Mouse (Mus musculus) liver, embryonic 13.5 days (tissue): Measurements from ENCODE around the gene Gstp1. TPM values are rescaled to one million over a fixed set of nuclear protein-coding genes. Genes with fewer than 3 reads are reported as not detected.

ENCODE experiments used
- ATAC-seq: fragments of 200-750 bp; cut with Nextera tagmentation; 2 replicates; pipeline ENCODE4 v1.8.0; 2017; ENCODE audit warnings: low read depth, mild to moderate bottlenecking, moderate number of reproducible peaks, moderate library complexity
- DNase-seq: peaks from one replicate; pipeline ENCODE4 v3.0.0; 2022
- H3K27ac ChIP-seq: fragments of 300-500 bp; sonication (generic); 2 replicates; pipeline ENCODE4 v1.5.1; 2015; ENCODE audit warnings: moderate library complexity, mild to moderate bottlenecking, inconsistent platforms
- H3K27me3 ChIP-seq: fragments of 300-500 bp; sonication (generic); 2 replicates; pipeline ENCODE4 v1.6.1; 2015; ENCODE audit warnings: mild to moderate bottlenecking, inconsistent platforms
- H3K36me3 ChIP-seq: fragments of 300-500 bp; sonication (generic); 2 replicates; pipeline ENCODE4 v1.6.1; 2015; ENCODE audit warnings: mild to moderate bottlenecking, inconsistent platforms
- H3K4me1 ChIP-seq: fragments of 300-500 bp; sonication (generic); replicated peaks from 2 replicates; pipeline ENCODE4 v1.6.1; 2015; ENCODE audit warnings: inconsistent platforms
- H3K4me2 ChIP-seq: fragments of 300-500 bp; sonication (generic); 2 replicates; pipeline ENCODE4 v1.6.1; 2015; ENCODE audit warnings: inconsistent platforms, mild to moderate bottlenecking, moderate library complexity
- H3K4me3 ChIP-seq: fragments of 300-500 bp; sonication (generic); replicated peaks from 2 replicates; pipeline ENCODE4 v1.5.1; 2015; ENCODE audit warnings: mild to moderate bottlenecking, inconsistent platforms
- H3K9ac ChIP-seq: fragments of 300-500 bp; sonication (generic); 2 replicates; pipeline ENCODE4 v1.6.1; 2015; ENCODE audit warnings: mild to moderate bottlenecking, inconsistent platforms
- H3K9me3 ChIP-seq: fragments of 300-500 bp; sonication (generic); replicated peaks from 2 replicates; pipeline ENCODE4 v1.6.1; 2016; ENCODE audit warnings: inconsistent platforms
- WGBS: fragments of 180-500 bp; shearing (Covaris S2); methylation state at CpG from one replicate; pipeline ENCODE4 v1.1.7; 2015; ENCODE audit not compliant: insufficient replicate concordance; 5-methylcytosine and 5-hydroxymethylcytosine counted together
- polyA plus RNA-seq: library from polyadenylated mRNA; unstranded; fragments of >200 nt; fragmentation: Nextera tagmentation; extraction: Ambion mirVana; gene quantifications from 2 replicates; pipeline ENCODE4 v1.2.1, GENCODE M21; 2015

The Gstp1 gene
- polyA plus RNA-seq, 1 experiment from 2014 or later = 652 TPM

- WGBS = 83% methylated on average over 14 of the region's 14 CpGs
- H3K27me3 ChIP-seq = 0 out of 2 replicates have a peak, but pooled peaks cover 4% of the 10 kb centered on the region
- H3K4me3 ChIP-seq = no peak overlapping the region
- DNase-seq (no peak), ATAC-seq (no peak)
- H3K36me3 ChIP-seq = peaks cover 4% of the 10 kb centered on the region; the same call in 1 of the 2 replicates
- no peaks in the 10 kb centered on the region for H3K9me3 ChIP-seq
- peaks cover 36% of the 10 kb centered on the region for H3K4me1 ChIP-seq
- H3K9ac ChIP-seq = no peak overlapping the region
- H3K4me2 ChIP-seq = no peak overlapping the region
- H3K27ac ChIP-seq = no peak overlapping the region
Measured at GRCm38 (mm10) chr19:3988066-3988465, 49.7 kb downstream of the Gstp1 start.

GRCm38 (mm10) chr19:3986334-3986733, 51.5 kb downstream of the Gstp1 start, which contains the start of gene Acy3:
Gene Acy3 (plus strand): TSS chr19:3986570.
- Histone ChIP-seq H3K9ac (peak within 1 kb of the TSS; percentile 39), H3K27ac (peak within 1 kb of the TSS; percentile 68), H3K4me1 (peaks cover 28% of the 10 kb centered on the region), H3K4me2 (peak within 1 kb of the TSS; percentile 43), H3K27me3 (no peaks in the 10 kb centered on the region), H3K9me3 (no peaks in the 10 kb centered on the region), H3K4me3 (peak within 1 kb of the TSS; percentile 2; the same call in 1 of the 2 replicates), H3K36me3 (peaks cover 4% of the 10 kb centered on the region; the same call in 1 of the 2 replicates)
- DNase-seq (peak; percentile 48), ATAC-seq (peak; percentile 72)
- 13% methylated on average over 8 of the region's 8 CpGs for WGBS

Other genes with a start within 250 kb of the Gstp1 start
- gene Chka, start 186.2 kb downstream of the Gstp1 start, polyA plus RNA-seq = 15.8 and 18.6 TPM in 2 replicates
- 18.0 and 18.8 TPM in 2 replicates for gene Tcirg1, start 130.9 kb downstream of the Gstp1 start, polyA plus RNA-seq
- gene Ndufs8, start 125.2 kb downstream of the Gstp1 start, polyA plus RNA-seq = 189 and 217 TPM in 2 replicates
- 3.3 and 3.7 TPM in 2 replicates for gene Aldh3b1, start 108.2 kb downstream of the Gstp1 start, polyA plus RNA-seq
- 17.6 and 18.3 TPM in 2 replicates for gene Unc93b1, start 102.8 kb downstream of the Gstp1 start, polyA plus RNA-seq
- not detected in 2 replicates for gene Aldh3b3, start 79.3 kb downstream of the Gstp1 start, polyA plus RNA-seq
- gene Aldh3b2, start 65.7 kb downstream of the Gstp1 start, polyA plus RNA-seq = 0.30 and 0.45 TPM in 2 replicates
- 9.5 and 10.2 TPM in 2 replicates for gene Acy3, start 51.4 kb downstream of the Gstp1 start, polyA plus RNA-seq
- 0.47 and 0.54 TPM in 2 replicates for gene Tbx10, start 45.2 kb downstream of the Gstp1 start, polyA plus RNA-seq
- 13.8 and 15.9 TPM in 2 replicates for gene Nudt8, start 37.4 kb downstream of the Gstp1 start, polyA plus RNA-seq
- gene Gm49405, start 37.4 kb downstream of the Gstp1 start, polyA plus RNA-seq = 0.55 and 0.59 TPM in 2 replicates
- 0.80 and 0.82 TPM in 2 replicates for gene Doc2g, start 34.7 kb downstream of the Gstp1 start, polyA plus RNA-seq
- gene Ndufv1, start 25.2 kb downstream of the Gstp1 start, polyA plus RNA-seq = 171 and 174 TPM in 2 replicates
- gene Gstp2, start 8.0 kb upstream of the Gstp1 start, polyA plus RNA-seq = 7.7 and 11.2 TPM in 2 replicates
- 28.0 and 28.3 TPM in 2 replicates for gene Gstp3, start 21.6 kb upstream of the Gstp1 start, polyA plus RNA-seq
- 0.43 and 0.67 TPM in 2 replicates for gene Cabp2, start 43.6 kb upstream of the Gstp1 start, polyA plus RNA-seq
- 94.3 and 94.7 TPM in 2 replicates for gene Cdk2ap2, start 59.2 kb upstream of the Gstp1 start, polyA plus RNA-seq
- gene Pitpnm1, start 62.0 kb upstream of the Gstp1 start, polyA plus RNA-seq = 2.8 and 3.1 TPM in 2 replicates
- 37.7 and 38.9 TPM in 2 replicates for gene Aip, start 87.9 kb upstream of the Gstp1 start, polyA plus RNA-seq
- gene Gpr152, start 101.8 kb upstream of the Gstp1 start, polyA plus RNA-seq = 0.02 TPM in 1 of 2 replicates, not detected in the other
- gene Cabp4, start 106.0 kb upstream of the Gstp1 start, polyA plus RNA-seq = 0.07 and 0.13 TPM in 2 replicates
- gene Coro1b, start 110.6 kb upstream of the Gstp1 start, polyA plus RNA-seq = 70.7 and 72.6 TPM in 2 replicates
- gene Ptprcap, start 115.6 kb upstream of the Gstp1 start, polyA plus RNA-seq = 18.8 and 21.3 TPM in 2 replicates
- gene Rps6kb2, start 125.4 kb upstream of the Gstp1 start, polyA plus RNA-seq = 30.0 and 34.2 TPM in 2 replicates
- 0.38 and 0.43 TPM in 2 replicates for gene Carns1, start 137.5 kb upstream of the Gstp1 start, polyA plus RNA-seq
- 3.7 TPM in 2 replicates for gene Tbc1d10c, start 153.3 kb upstream of the Gstp1 start, polyA plus RNA-seq
- 517 and 527 TPM in 2 replicates for gene Ppp1ca, start 154.1 kb upstream of the Gstp1 start, polyA plus RNA-seq
- gene Rad9a, start 163.7 kb upstream of the Gstp1 start, polyA plus RNA-seq = 17.4 and 20.7 TPM in 2 replicates
- 0.35 and 0.46 TPM in 2 replicates for gene Clcf1, start 176.3 kb upstream of the Gstp1 start, polyA plus RNA-seq
- gene AC109138.7, start 176.4 kb upstream of the Gstp1 start, polyA plus RNA-seq = not detected in 2 replicates
- 8.3 and 12.3 TPM in 2 replicates for gene Pold4, start 193.9 kb upstream of the Gstp1 start, polyA plus RNA-seq
- gene Ssh3, start 231.2 kb upstream of the Gstp1 start, polyA plus RNA-seq = 1.3 and 1.7 TPM in 2 replicates
- gene Ankrd13d, start 245.2 kb upstream of the Gstp1 start, polyA plus RNA-seq = 0.57 and 0.74 TPM in 2 replicates